Mouse (Mus musculus): ENCODE results near the gene Spcs1.

GRCm38 (mm10) chr14:30960366-30960765 is 41.1 kb downstream of the Spcs1 start:
- TF ChIP-seq POLR2A (IDR thresholded peaks at IDR 0.05; ENCODE audit: insufficient read depth, low read depth, low read length) (no peak), CTCF (IDR thresholded peaks at IDR 0.05; ENCODE audit: insufficient read depth, low read depth, low read length) (no peak)

All from olfactory bulb, adult 2 months (tissue).